Mouse (Mus musculus) urinary bladder, adult 18-20 months (tissue): ENCODE measurements at regions not wholly inside any gene's neighbourhood (a gene's known extent, or its start where the extent isn't known, plus 50 kb on each side); places are given as distances from the start of the nearest gene placed in this dataset.
"Not testable (repeated sequence)": the region's sequence is repeated elsewhere in the genome, so short reads cannot be mapped to it uniquely, and the experiment has no call there.

ENCODE experiments used
- DNase-seq, 2 experiments: peaks; one replicate each; pipeline ENCODE4 v3.0.0; 2022; ENCODE audit warnings: low spot score in 2 of 2, mixed read lengths in 2 of 2

DNA sequence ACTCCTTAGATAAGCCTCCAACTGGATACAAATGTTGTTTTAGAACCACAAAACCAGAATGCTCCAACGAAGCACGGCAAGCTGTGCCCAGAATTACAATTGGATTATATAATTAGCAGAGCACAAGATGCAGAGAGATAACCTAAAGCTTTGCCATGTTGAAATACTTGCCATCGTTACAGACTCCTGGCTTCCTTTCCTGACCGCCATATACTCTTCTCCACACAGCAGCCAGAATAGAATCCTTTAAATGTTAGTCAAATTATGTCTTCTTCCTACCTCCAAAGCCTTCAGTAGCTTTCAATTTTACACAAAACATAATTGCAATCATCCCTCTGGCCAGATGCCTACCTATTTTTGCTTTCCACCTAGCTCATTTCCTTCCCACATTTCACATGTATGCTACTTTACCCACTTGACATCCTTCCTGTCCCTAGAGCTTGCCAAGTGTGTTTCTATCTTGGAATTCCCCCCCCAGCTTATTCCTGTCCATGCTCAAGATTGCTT, 52.8 kb upstream of the G2e3 start:
- DNase-seq: no peak

DNA sequence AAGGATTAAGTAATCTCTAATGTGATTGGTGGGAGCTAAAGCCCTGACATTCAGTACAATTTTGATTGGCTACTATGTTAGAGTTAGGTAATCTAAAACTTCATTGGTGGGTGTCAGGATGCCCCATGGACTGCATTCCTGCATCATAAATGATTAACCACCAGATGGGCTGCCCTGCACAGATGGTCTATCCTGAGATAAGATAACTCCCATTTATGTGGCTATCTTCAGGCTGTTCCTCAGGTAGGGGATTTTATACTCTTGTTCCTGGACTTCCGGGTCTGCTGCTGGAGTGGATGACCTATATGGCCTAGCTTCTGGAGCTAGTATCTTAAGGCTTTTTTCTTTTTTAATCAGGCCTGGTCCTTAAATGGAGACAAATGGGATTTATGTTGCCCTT, 69.5 kb upstream of the G2e3 start:
- no peak for DNase-seq

DNA sequence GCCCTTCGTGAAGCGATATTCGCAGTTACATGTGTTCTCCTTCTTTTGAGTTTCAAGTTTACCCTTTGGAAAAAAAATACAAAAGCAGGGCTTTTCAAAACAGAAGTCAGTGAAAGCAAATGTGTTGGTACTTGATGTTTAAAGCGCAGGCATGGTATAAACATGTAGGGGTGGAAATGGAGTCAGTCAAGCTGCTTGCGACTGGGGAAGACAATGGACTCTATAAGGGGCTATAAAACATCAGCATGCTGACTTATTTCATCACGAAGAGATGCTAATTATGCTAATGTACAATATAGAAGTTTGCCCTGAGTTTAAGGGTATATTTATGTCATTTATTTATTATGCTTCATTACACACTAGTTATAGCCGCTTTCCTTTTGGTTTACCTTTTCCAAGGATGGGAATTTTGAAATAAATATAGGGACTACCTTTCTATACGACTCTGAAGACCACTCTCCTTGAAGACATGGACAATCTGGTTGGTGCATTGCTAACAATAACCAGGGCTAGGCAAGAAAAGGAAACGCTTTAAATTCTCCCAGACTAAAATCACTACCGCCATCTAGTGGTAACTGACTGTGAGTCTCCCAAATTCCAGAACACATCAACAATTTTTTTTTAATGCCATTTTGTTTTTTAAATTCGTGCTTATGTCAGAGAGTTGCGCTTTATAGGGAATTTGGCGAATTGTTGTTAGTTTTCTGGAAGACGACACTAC, 71.9 kb upstream of the G2e3 start:
- DNase-seq: no peak

DNA sequence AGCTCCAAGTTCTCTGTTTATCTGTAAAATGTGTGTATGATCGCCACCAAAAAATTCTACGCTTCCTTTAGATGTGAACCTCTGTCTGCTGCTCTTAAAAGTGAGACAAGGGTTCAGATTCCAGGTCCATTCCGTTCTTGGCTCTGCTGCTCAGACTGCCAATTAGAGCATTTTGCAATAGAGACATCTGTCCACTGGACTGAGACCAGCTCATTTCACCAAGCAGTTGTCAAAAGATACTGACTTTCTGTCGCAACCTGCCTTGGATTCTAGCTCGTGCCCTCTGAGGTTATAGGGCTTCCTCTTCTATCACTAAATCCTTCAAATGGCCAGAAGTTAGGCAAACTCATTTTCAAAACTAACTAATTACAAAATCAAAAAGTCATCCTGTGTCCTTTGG, 74.4 kb upstream of the G2e3 start:
- no peak for DNase-seq

DNA sequence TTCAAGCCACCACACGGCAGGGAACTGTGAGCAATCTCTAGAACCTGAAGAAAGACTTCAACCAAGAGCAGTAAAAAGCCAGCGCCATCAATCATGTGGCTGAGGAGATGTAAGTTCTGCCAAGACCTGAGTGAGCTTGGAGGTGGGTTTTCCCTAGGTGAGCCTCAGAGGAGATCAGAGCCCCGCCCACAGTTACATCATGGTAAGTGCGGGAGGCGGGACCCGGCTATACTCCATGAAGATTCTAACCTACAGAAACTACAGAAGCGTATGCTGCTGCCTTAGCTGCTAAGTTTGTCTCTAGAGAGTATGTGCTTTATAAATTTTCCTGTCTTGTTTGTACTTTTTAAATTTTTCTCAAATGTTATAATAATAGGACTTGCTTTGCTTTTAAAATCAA, 105.0 kb upstream of the G2e3 start:
- DNase-seq: no peak

DNA sequence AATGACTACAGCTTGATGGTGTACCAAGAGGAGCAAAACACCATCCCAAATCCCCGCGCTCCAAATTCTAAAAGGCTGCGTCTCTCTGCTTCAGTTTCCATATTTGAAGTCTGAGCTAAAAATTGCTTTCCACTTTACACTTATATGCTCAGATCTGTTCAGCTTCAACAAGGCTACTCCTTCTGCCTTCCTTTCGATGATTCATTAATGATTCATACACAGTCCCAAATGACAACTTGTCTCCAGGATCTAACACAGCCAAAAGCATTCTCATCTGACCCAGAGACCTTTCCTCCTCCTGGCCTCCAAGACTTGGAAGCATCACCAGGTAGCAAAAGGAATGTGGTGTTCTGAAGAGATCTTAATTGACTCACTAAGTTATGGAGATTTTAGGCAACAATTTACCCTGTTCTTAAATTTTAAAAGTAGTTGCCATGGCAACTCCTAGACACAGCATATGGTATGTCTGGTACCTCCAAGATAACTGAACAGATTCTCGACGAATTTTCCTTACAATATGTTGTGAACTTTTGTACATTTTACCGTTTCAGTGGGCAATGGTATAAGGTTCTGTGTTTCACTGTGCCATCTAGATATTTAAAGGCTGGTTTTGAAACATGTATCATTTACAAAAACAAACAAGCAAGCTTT, 106.6 kb upstream of the G2e3 start:
- no peak for DNase-seq

DNA sequence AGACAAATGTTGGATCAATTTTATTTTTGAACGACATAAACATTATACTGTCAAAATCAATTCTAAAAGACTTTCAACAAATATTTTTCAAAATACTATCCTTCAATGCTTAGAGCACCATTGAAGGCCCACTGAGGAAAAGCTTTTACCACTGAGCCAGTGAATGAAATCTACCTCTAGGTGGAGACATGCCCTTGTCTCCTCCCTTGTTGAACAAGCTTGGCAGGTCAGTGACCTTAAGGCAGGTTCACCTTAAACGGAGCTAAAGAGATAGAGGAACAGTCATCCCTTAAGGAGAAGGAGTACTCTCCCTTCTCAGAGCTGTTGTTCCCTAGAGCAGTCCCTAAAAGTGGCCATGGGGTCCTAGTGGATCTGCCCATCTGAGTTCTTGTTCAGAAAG, 136.2 kb upstream of the G2e3 start:
- no peak for DNase-seq

DNA sequence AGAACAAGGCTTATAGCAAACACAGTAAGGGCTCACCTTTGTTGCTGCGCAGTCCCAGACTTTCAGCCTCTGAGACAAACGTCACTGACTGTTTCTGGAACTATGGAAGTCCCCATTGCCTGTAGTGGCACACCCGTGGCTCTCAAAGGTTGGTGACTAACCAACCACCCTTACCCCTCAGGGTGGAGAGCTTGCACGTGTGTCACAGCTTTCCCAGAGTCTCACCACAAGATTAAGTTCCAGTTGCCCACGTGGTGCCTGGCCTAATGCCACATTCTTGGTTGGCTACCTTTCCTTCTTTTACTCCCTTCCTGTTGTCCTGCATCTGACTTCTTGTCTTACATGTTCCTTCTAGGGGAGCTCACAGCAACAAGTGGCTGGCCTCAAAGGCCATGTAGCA, 151.6 kb upstream of the G2e3 start:
- DNase-seq: no peak

DNA sequence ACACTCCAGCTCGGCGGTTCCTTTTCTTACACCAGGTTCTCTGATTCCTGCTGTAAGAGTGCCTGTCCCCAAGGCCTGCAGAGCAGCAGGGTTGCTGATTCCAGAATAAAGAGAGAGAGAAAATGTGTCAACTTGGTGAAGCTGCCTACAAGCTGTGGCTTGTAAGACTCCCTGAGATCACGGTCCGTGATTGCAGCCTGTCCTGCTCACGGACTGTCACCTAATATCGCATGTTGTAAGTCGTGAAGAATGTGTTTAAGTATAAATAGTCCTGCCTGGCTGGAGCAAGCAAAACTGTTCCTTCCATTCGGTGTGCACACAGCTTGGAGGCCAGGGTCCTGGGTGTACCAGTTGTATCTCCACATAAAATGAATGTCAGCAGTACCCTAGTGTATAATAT, 152.7 kb upstream of the G2e3 start:
- no peak for DNase-seq

DNA sequence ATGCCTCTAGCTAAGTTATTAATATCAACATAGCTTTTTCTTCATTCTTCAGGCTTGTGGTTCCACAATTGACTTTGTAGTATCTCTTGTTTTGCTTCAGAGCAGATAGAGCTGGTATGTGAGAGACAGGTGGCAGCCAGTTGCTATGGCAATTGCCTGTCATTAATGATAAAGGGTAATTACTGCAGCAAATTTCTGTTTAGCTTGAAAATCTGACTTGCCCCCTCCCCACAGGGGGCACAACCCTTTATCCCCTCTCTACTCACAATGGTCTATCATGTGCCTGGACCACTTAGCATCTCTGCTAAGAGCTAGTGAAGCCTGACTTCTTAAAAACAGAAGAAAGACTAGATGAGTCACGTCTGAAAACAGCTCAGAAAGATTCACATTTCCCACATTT, 157.1 kb upstream of the G2e3 start:
- no peak for DNase-seq

DNA sequence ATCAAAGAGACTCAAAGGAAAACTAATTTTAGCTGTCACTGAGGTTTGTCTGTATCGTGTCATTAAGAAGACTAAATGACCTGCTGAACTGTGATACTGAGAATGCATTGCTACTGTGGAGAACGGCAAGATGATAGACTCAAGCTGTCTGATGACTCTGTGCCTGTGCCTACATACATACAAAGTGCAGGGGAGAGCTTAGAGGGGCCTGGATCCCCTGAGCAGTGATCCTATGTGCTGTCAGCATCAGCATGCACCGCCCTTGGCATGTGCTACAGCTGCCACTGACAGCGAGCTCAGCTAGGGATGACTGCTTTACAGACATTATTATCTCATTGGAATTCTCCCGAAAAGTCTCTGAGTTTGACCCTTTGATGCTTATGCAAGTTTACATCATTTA, 157.7 kb upstream of the G2e3 start:
- DNase-seq: no peak

DNA sequence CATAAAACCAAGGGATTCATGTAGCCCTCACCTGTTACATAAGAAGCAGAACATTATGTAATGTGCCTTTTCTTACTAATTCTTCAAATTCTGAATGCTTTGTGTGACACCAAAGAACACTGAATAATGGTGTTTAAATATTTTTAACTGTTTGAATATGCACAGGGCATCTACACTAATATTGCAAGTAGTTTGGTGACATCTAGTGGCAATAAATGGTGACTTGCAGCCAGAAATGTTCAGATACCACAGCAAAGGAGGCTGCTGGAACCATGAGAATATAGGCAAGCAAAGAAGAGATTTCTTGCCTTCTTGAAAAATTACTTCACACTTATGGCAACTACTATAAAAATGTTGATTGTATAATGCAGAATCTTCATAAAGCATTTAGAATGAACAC, 159.6 kb upstream of the G2e3 start:
- DNase-seq: no peak

DNA sequence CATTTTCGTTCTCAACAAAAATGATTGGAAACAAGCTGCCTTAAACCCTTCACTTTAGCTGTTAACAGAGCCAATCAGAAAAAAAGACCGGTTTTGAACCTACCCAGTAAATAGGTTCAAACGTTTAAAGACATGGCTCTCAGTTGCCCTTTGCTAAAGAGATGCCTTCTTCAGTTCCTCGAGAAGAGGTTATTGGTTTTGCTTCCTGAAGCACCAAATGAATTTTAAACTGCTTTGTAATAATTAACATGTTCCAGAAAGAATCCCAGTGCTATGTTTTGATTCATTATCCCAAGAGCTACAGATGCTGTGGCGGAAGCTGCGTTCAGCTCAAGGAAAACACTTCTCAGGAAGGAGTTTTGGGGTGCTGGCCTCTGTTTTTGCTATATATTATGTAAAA, 160.1 kb upstream of the G2e3 start:
- DNase-seq: no peak

DNA sequence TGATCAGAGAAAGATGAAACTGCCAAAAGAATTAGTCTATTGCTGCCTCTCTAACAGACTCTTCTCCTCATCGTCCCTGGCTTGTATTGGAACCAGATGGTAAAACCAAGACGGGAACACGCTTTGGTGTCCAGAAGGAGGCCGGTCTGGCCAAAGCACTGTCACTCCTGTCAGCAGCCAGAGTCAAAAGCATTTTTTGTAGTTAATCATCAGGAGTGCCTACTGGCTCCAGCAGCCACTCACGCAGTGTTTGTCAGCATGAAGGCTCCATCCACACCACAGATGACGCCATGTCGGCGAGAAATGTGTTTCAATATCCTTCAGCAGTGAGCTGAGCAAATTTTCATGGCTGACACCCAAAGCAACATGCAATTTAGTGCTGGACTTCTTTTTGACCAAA, 162.1 kb upstream of the G2e3 start:
- DNase-seq: no peak

DNA sequence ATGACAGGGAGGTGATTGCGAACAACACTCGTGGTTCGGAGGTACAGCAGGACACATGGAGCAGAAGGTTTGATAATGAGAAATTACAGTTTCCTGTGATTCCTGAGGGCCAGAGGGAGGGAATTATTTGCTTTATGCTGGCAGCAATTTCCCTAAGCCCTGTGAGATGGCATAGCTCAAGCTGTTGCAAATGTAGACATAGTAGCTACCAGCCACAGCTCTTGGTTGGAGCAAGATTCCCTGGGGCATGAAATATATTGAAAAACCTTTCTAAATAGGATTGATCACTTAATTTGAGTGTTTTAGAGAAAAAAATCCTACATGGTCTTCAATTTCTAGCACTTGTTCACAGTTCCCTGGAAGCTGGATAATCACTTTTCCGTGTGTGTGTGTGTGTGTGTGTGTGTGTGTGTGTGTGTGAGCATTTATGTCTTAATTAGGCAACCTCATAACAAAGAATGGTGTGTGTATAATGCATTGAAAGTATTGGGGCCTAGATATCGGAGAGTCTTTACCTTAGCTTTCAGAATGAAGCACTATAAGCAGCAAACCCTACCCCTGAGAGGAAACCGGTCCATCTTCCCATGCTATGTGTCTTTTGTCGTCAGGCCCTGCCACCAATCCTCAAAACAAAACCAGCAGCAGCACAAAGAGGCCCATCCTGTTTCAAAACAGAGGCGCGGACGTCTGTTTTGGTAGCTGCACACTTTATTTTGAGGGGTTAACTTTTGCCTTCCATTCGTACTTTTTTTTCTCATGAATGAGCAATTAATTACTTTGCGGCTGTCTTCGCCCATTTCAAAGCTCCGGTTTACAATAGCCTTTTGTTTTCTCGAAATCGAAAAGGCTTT, 172.7 kb upstream of the G2e3 start:
- no peak for DNase-seq

DNA sequence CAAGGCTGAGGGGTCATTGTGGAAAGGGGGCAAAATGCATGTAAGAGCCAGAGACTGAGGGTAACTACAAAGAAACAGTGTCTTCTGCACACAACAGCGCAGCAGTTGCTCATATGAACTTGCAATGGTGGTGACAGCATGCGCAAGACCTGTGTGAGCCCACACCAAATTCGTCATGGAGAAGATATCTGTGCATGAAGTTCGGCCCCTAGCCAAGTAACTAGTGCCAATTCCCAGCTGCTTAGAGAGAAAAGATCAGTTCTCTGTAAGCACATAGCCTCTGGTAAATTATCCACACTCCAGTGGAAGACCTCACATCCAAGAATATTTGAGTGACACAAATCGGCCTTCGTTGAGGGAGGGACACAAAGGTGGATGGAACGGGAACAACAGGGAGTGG, 182.7 kb upstream of the G2e3 start:
- no peak for DNase-seq

DNA sequence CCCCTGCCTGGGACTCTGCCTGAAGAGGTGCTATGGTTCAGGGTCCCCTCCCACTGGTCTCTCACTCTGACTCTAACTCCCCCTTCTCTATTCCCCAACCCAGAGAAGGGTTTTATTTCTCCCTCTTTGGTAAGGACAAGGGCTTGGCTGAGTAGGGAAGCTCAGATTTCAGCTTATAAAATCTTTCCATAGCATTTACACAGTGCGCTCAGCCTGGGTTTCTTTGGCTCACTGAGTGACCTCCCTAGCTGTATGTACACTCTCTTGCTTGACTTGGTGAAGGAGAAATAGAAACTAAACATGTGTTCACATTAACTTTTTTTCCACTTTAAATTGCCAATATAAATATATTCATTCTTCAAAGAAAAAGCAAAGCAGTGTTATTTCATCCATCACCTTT, 186.9 kb upstream of the G2e3 start:
- no peak for DNase-seq

DNA sequence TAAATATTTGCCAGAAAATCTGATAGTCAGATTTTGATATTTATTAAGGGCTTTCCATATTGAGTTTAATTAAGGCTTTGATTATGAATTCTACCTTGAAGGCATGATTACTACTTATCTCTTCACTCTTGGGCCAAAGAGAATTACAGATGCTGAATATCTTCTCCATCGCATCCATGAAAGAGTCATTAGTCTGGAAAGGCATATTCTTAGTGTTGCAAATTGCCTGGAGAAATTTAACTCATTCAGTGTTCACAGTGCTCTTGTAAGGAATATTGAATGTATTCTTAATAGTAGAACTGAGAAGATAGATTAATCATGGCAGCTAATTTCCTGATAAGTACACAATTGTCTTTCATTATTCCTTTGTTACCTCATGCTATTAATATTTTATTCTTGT, 187.7 kb upstream of the G2e3 start:
- no peak for DNase-seq

DNA sequence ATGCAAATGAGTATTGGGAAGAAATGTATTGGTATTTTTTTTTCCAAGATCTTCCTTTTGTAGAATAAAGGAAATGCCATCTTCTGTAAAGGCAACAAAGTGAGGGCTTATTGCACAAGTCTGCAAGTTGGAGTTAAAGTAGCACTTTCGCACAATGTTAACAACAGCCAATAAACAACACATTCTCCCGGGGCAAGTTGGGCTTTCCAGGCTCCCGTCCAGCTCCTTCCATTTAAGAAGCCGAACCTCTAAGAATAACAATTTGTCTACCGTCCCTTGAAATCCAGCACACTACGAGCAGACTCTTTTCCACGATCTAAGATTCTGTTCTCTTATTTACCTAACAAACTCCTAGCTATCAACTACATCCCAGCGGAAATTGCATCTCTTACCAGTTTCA, 199.9 kb upstream of the G2e3 start:
- DNase-seq: no peak

DNA sequence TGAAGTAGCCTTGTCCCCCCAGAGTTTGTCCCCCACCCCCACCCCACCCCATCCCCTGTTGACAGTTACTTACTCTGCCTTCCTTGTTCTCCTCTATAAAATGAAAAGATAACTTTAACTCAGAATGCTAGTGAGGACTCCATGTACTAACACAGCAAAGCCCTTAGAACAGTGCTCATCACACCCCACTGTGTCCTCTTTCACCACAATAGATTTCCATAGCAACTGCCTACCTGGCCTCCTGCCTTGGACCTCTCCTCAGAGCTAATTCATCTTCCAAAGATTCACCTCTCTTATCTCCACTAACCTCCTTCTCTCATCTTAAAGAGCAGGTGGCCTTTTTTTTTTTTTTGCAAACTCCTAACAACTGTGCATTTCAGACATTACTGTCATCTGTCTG, 204.0 kb upstream of the G2e3 start:
- DNase-seq: no peak

DNA sequence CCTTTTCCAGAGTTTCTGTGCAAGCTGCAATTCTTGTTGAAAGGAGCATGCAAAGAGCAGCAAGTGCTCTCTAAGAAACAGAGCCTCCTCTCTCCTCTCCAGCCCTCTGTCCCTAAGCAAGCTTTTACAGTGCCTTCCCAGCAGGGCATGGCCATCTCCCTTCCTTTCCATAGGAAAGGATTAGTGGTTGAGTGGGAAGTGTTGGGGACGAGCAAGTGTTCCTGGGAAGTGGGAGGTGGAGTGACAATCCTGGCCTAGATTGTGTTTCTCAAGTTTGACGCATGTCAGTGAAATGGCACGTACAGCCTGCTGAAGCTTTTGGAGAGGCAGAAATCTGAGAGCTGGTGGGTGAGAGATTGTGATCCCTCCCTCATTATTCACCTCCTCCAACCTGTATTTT, 204.7 kb upstream of the G2e3 start:
- no peak for DNase-seq

DNA sequence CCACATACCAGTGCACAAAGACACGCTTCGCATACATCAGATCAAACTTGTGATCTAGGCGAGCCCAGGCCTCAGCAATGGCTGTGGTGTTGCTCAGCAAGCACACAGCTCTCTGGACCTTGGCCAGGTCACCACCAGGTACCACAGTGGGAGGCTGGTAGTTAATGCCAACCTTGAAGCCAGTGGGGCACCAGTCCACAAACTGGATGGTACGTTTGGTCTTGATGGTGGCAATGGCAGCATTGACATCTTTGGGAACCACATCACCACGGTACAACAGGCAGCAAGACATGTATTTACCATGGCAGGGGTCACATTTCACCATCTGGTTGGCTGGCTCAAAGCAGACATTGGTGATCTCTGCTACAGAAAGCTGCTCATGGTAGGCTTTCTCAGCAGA, 214.2 kb upstream of the G2e3 start:
- DNase-seq: not testable (repeated sequence)

DNA sequence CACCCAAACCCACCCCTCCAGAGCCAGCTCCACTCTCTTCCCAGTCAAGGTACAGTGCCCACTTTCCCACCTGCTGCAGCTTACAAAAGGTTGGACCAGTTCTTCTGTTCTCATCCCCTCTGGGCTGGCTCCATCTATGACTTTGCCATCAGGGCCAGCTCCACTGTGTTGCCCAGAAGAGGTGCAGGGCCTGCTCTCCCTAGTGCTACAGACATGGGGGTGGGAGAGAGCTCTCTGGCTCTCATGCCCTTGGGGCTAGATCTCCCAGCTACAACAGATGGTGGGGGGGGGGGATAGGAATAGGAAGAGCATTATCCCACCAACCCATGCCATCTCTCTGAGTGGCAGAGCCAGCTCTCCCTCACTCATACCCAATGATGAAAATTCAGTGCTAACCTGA, 219.6 kb upstream of the G2e3 start:
- DNase-seq: no peak
